Mouse (Mus musculus): ENCODE measurements around the gene Fig4. TPM values are rescaled to one million over a fixed set of nuclear protein-coding genes. Genes with fewer than 3 reads are reported as not detected.

The Fig4 gene
- polyA plus RNA-seq, 1 experiment from 2014 or later = 17.2 TPM

- no peak overlapping the region for H3K9ac ChIP-seq (ENCODE audit: low read depth, low read length)
- no peak overlapping the region for H3K4me3 ChIP-seq (ENCODE audit: low read length)
- H3K27me3 ChIP-seq (replicated peaks; ENCODE audit: control insufficient read depth, insufficient read depth, low read length) = no peaks in the 10 kb centered on the region
- H3K4me2 ChIP-seq (ENCODE audit: low read depth, low read length) = no peak overlapping the region
- no peak for ATAC-seq
- H3K9me3 ChIP-seq (ENCODE audit: control insufficient read depth, low read length) = no peaks in the 10 kb centered on the region
- no peak overlapping the region for H3K27ac ChIP-seq (ENCODE audit: low read length)
- no peaks in the 10 kb centered on the region for H3K4me1 ChIP-seq (ENCODE audit: control insufficient read depth, insufficient read depth, low read length)
- 76% methylated on average over 6 of the region's 6 CpGs for WGBS
- H3K36me3 ChIP-seq (ENCODE audit: control insufficient read depth, insufficient read depth, low read length) = no peaks in the 10 kb centered on the region
These were observed 69.9 kb downstream of the Fig4 start for GRCm38 (mm10) chr10:41233140-41233539.

DNA sequence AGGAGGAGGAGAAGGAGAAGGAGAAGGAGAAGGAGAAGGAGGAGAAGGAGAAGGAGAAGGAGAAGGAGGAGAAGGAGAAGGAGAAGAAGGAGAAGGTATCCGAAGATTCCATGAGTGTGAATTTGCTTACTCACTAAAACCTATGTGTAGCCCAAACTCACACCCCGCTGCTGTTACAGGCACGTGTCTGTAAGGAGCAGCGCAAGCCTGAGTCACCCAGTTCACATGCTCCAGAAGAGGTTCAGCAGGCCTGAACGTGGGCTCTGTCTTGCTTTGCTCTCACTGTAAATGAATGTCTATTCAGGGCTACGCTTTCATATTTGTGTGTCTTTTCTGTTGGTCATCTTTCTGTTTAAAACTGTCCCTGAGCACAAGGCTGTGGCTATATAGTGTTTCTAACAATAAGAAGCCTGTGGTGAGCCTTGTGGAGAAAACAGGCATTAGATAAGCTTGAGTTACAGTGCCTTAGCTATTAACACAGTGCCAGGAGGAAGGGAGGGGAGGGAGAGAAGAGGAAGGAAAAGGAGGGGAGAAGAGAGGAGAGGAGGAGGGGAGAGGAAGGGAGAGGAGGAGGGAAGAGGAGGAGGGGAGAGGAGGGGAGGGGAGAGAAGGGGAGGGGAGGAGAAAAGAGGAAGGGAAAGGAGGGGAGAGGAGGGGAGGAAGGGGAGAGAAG, 71.8 kb downstream of the Fig4 start:
- H3K36me3 ChIP-seq (ENCODE audit: control insufficient read depth, insufficient read depth, low read length) = no peaks in the 10 kb centered on the region
- ATAC-seq = no peak
- H3K27me3 ChIP-seq (replicated peaks; ENCODE audit: control insufficient read depth, insufficient read depth, low read length) = no peaks in the 10 kb centered on the region
- no peaks in the 10 kb centered on the region for H3K9me3 ChIP-seq (ENCODE audit: control insufficient read depth, low read length)
- no peak overlapping the region for H3K9ac ChIP-seq (ENCODE audit: low read depth, low read length)
- no peak overlapping the region for H3K4me2 ChIP-seq (ENCODE audit: low read depth, low read length)
- no peaks in the 10 kb centered on the region for H3K4me1 ChIP-seq (ENCODE audit: control insufficient read depth, insufficient read depth, low read length)
- H3K27ac ChIP-seq (ENCODE audit: low read length) = no peak overlapping the region
- WGBS = 86% methylated on average over 6 of the region's 6 CpGs
- no peak overlapping the region for H3K4me3 ChIP-seq (ENCODE audit: low read length)

DNA sequence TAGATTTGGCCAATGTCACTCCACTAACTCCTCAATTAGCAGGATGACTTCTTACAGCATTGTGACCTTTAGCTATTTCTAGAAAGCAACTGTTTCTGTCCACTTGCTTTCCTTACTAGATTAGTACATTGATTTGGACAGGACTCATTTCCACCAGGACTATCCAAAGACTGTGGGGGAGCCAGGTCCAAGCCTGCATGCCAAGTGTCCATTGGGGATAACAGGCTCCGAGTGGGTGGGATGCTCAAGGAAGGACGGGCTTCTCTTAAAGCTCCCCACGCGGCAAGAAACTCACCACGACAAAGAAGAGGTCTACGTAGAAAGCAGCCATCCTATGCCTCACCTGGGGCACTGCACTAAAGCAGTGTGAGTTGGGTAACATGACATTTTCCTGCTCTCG, 75.4 kb downstream of the Fig4 start:
- no peak overlapping the region for H3K27ac ChIP-seq (ENCODE audit: low read length)
- H3K36me3 ChIP-seq (ENCODE audit: control insufficient read depth, insufficient read depth, low read length) = no peaks in the 10 kb centered on the region
- H3K4me3 ChIP-seq (ENCODE audit: low read length) = no peak overlapping the region
- H3K4me2 ChIP-seq (ENCODE audit: low read depth, low read length) = no peak overlapping the region
- ATAC-seq = no peak
- H3K9ac ChIP-seq (ENCODE audit: low read depth, low read length) = no peak overlapping the region
- no peaks in the 10 kb centered on the region for H3K4me1 ChIP-seq (ENCODE audit: control insufficient read depth, insufficient read depth, low read length)
- no peaks in the 10 kb centered on the region for H3K27me3 ChIP-seq (replicated peaks; ENCODE audit: control insufficient read depth, insufficient read depth, low read length)
- WGBS = 90% methylated on average over 7 of the region's 7 CpGs
- no peaks in the 10 kb centered on the region for H3K9me3 ChIP-seq (ENCODE audit: control insufficient read depth, low read length)

DNA sequence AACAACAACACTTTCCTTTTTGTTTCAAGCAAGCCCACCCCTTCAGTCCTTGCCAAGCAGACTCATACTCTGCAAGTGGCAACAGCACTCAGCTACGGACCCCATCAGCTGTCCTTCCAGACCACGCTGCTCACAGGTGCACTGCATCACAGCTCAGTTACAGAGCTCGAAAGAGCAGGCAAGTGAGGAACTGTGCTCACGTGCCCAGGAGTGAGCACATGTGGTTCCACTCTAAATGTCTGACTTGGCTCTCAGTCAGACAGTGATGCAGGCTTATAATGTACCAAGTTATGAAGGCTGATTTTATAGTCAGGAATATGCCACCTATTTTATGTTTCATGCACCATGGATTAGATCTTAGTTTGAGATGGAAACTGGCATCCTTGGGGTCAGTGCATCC, 79.6 kb downstream of the Fig4 start:
- no peak overlapping the region for H3K4me2 ChIP-seq (ENCODE audit: low read depth, low read length)
- no peaks in the 10 kb centered on the region for H3K36me3 ChIP-seq (ENCODE audit: control insufficient read depth, insufficient read depth, low read length)
- H3K9me3 ChIP-seq (ENCODE audit: control insufficient read depth, low read length) = no peaks in the 10 kb centered on the region
- no peak overlapping the region for H3K9ac ChIP-seq (ENCODE audit: low read depth, low read length)
- H3K4me3 ChIP-seq (ENCODE audit: low read length) = no peak overlapping the region
- H3K27ac ChIP-seq (ENCODE audit: low read length) = no peak overlapping the region
- no peaks in the 10 kb centered on the region for H3K27me3 ChIP-seq (replicated peaks; ENCODE audit: control insufficient read depth, insufficient read depth, low read length)
- no peak for ATAC-seq
- 69% methylated on average over 4 of the region's 4 CpGs for WGBS
- no peaks in the 10 kb centered on the region for H3K4me1 ChIP-seq (ENCODE audit: control insufficient read depth, insufficient read depth, low read length)

GRCm38 (mm10) chr10:41221204-41221603, 81.9 kb downstream of the Fig4 start:
- Histone ChIP-seq H3K4me2 (ENCODE audit: low read depth, low read length) (no peak overlapping the region), H3K27me3 (replicated peaks; ENCODE audit: control insufficient read depth, insufficient read depth, low read length) (no peaks in the 10 kb centered on the region), H3K27ac (ENCODE audit: low read length) (no peak overlapping the region), H3K9ac (ENCODE audit: low read depth, low read length) (no peak overlapping the region), H3K4me3 (ENCODE audit: low read length) (no peak overlapping the region), H3K36me3 (ENCODE audit: control insufficient read depth, insufficient read depth, low read length) (no peaks in the 10 kb centered on the region), H3K9me3 (ENCODE audit: control insufficient read depth, low read length) (no peaks in the 10 kb centered on the region), H3K4me1 (ENCODE audit: control insufficient read depth, insufficient read depth, low read length) (no peaks in the 10 kb centered on the region)
- no peak for ATAC-seq
- WGBS = 78% methylated on average over 4 of the region's 4 CpGs

- Histone ChIP-seq H3K36me3 (ENCODE audit: control insufficient read depth, insufficient read depth, low read length) (no peaks in the 10 kb centered on the region), H3K9ac (ENCODE audit: low read depth, low read length) (no peak overlapping the region), H3K4me1 (ENCODE audit: control insufficient read depth, insufficient read depth, low read length) (no peaks in the 10 kb centered on the region), H3K9me3 (ENCODE audit: control insufficient read depth, low read length) (no peaks in the 10 kb centered on the region), H3K4me2 (ENCODE audit: low read depth, low read length) (no peak overlapping the region), H3K27me3 (replicated peaks; ENCODE audit: control insufficient read depth, insufficient read depth, low read length) (no peaks in the 10 kb centered on the region), H3K4me3 (ENCODE audit: low read length) (no peak overlapping the region), H3K27ac (ENCODE audit: low read length) (no peak overlapping the region)
- WGBS = 87% methylated on average over 10 of the region's 10 CpGs
- no peak for ATAC-seq
These were observed 84.2 kb downstream of the Fig4 start for GRCm38 (mm10) chr10:41218897-41219296.

DNA sequence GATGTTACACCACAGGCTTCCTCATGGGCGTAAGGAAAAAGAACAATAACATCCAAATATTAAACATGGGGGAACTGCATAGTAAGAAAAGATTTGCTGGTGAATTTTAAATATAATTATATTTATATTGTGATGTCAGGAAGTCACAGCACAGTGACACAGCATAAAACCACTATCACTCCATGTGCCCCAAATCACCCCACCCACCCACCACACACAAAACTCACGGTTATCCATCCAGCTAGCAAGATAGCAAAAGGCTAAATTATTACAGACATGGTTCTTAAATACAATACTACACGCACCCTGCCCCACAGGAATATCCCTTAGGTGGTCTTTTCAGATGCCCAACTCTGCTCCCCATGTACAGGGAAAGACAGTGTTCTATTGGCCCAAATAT, 89.0 kb downstream of the Fig4 start:
- Histone ChIP-seq H3K4me1 (ENCODE audit: control insufficient read depth, insufficient read depth, low read length) (no peaks in the 10 kb centered on the region), H3K4me3 (ENCODE audit: low read length) (no peak overlapping the region), H3K9me3 (ENCODE audit: control insufficient read depth, low read length) (no peaks in the 10 kb centered on the region), H3K36me3 (ENCODE audit: control insufficient read depth, insufficient read depth, low read length) (no peaks in the 10 kb centered on the region), H3K27me3 (replicated peaks; ENCODE audit: control insufficient read depth, insufficient read depth, low read length) (no peaks in the 10 kb centered on the region), H3K9ac (ENCODE audit: low read depth, low read length) (no peak overlapping the region), H3K4me2 (ENCODE audit: low read depth, low read length) (no peak overlapping the region), H3K27ac (ENCODE audit: low read length) (no peak overlapping the region)
- WGBS = 84% methylated on average over 3 of the region's 3 CpGs
- no peak for ATAC-seq

GRCm38 (mm10) chr10:41209538-41209937, 93.5 kb downstream of the Fig4 start:
- Histone ChIP-seq H3K4me1 (ENCODE audit: control insufficient read depth, insufficient read depth, low read length) (no peaks in the 10 kb centered on the region), H3K27me3 (replicated peaks; ENCODE audit: control insufficient read depth, insufficient read depth, low read length) (no peaks in the 10 kb centered on the region), H3K27ac (ENCODE audit: low read length) (no peak overlapping the region), H3K4me3 (ENCODE audit: low read length) (no peak overlapping the region), H3K9ac (ENCODE audit: low read depth, low read length) (no peak overlapping the region), H3K36me3 (ENCODE audit: control insufficient read depth, insufficient read depth, low read length) (no peaks in the 10 kb centered on the region), H3K9me3 (ENCODE audit: control insufficient read depth, low read length) (no peaks in the 10 kb centered on the region), H3K4me2 (ENCODE audit: low read depth, low read length) (no peak overlapping the region)
- peak; percentile 53; the same call in 1 of the 2 replicates for ATAC-seq
- 54% methylated on average over 4 of the region's 4 CpGs for WGBS

DNA sequence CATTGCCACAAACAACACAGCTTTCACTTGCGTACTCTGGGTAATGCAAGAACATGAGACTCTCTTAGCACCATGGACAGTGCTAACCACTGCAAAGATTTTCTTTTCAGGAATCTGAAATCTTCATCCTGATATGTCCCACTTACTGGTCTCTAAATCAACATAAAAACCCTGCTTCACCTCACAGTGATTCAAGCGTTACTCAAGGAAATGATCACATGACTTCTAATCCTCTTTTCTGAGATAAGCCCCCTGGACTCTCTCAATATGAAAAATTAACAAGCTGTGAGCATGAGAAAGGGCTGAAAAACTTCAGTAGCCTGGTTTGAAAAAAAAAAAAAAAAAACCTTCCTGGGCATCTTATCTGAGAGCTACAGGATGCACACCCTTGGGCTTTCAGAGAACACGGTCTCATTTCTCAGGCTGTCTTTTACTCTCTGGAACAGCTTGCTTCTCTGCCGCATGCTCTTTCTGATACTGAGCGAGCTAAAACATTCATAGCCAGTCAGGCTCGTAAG, 94.1 kb downstream of the Fig4 start:
- H3K4me2 ChIP-seq (ENCODE audit: low read depth, low read length) = no peak overlapping the region
- WGBS = 64% methylated on average over 6 of the region's 6 CpGs
- no peaks in the 10 kb centered on the region for H3K9me3 ChIP-seq (ENCODE audit: control insufficient read depth, low read length)
- no peaks in the 10 kb centered on the region for H3K36me3 ChIP-seq (ENCODE audit: control insufficient read depth, insufficient read depth, low read length)
- no peak overlapping the region for H3K9ac ChIP-seq (ENCODE audit: low read depth, low read length)
- no peaks in the 10 kb centered on the region for H3K4me1 ChIP-seq (ENCODE audit: control insufficient read depth, insufficient read depth, low read length)
- H3K27me3 ChIP-seq (replicated peaks; ENCODE audit: control insufficient read depth, insufficient read depth, low read length) = no peaks in the 10 kb centered on the region
- no peak overlapping the region for H3K27ac ChIP-seq (ENCODE audit: low read length)
- no peak overlapping the region for H3K4me3 ChIP-seq (ENCODE audit: low read length)
- ATAC-seq = peak; percentile 78

DNA sequence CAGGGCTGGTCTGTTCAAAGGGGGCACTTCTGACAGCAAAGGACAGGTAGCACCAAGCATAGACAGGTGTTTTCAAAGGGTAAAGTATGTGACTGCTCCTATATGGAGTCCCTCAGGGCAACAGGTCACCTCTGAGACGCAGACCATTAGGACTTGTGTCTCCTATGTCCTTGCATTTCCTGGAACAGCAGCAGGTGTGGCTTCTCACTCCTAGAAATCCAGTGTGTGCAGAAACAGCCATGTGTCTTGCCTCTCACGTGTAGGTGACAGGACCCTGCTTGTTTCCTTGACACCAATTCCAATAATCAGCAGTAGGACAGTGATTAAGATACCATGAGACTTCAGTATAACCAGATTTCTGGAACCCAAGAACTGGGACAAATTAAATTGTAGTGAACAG, 97.4 kb downstream of the Fig4 start:
- no peak overlapping the region for H3K4me3 ChIP-seq (ENCODE audit: low read length)
- H3K36me3 ChIP-seq (ENCODE audit: control insufficient read depth, insufficient read depth, low read length) = no peaks in the 10 kb centered on the region
- WGBS = 64% methylated on average over 2 of the region's 2 CpGs
- H3K4me1 ChIP-seq (ENCODE audit: control insufficient read depth, insufficient read depth, low read length) = no peaks in the 10 kb centered on the region
- no peak overlapping the region for H3K9ac ChIP-seq (ENCODE audit: low read depth, low read length)
- ATAC-seq = no peak
- no peaks in the 10 kb centered on the region for H3K27me3 ChIP-seq (replicated peaks; ENCODE audit: control insufficient read depth, insufficient read depth, low read length)
- H3K27ac ChIP-seq (ENCODE audit: low read length) = no peak overlapping the region
- H3K4me2 ChIP-seq (ENCODE audit: low read depth, low read length) = no peak overlapping the region
- H3K9me3 ChIP-seq (ENCODE audit: control insufficient read depth, low read length) = no peaks in the 10 kb centered on the region
